Mouse (Mus musculus): Measurements from ENCODE around the gene Atp8a2.

- TF ChIP-seq POLR2A (IDR thresholded peaks at IDR 0.05; ENCODE audit: insufficient read depth, low read depth, low read length) (no peak), EP300 (IDR thresholded peaks at IDR 0.05; ENCODE audit: insufficient read depth, low read depth, low read length) (no peak)
Measured at GRCm38 (mm10) chr14:59949983-59950382, 247.0 kb downstream of the Atp8a2 start.
